Mouse (Mus musculus): Measurements from ENCODE around the gene Enah. TPM values are rescaled to one million over a fixed set of nuclear protein-coding genes. Genes with fewer than 3 reads are reported as not detected.
A peak's percentile ranks its signal among the peaks of the same experiment; 100 is the strongest.

Gene Enah
- polyA plus RNA-seq, 1 experiment from 2014 or later: 43.3 TPM

DNA sequence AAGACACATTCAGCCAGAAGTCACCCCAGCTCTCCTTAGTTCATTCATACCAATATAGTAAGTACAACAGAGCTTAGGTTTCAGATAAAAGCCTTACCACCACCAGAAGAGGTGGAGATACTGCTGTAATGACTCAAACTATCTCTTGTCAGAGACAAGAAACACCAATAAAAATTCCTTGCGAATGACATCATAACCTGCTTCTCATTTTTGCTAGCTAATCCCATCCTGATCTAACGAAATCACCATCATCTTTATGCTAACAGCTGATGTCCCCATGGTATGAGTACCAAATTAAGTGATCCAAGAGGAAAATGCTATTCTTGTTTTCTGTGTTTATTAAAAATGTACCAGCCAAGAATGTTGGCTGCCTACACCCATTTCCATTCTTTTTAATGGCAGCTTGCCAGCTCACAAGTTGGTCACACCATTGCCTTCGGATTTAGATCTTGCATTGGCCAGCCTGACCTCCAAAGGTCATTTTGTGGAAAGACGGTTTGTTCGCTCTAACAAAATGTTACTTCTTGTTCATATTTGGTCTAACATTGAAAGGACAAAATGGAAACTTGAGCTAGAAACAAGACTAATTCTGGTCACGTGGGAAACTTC, 2.0 kb upstream of the Enah start:
- no peak overlapping the region for H3K9ac ChIP-seq
- H3K27me3 ChIP-seq (replicated peaks): no peaks in the 10 kb centered on the region
- peaks cover 17% of the 10 kb centered on the region for H3K4me1 ChIP-seq
- no peak overlapping the region; the same call in 1 of the 2 replicates for H3K4me2 ChIP-seq (replicated peaks)
- no peak for ATAC-seq (ENCODE audit: low FRiP score, low read depth)
- no peaks in the 10 kb centered on the region for H3K36me3 ChIP-seq
- 89% methylated on average over 6 of the region's 6 CpGs for WGBS
- H3K4me3 ChIP-seq: no peak overlapping the region
- no peaks in the 10 kb centered on the region for H3K9me3 ChIP-seq
- H3K27ac ChIP-seq: no peak overlapping the region

GRCm38 (mm10) chr1:182020831-182021460, 1.2 kb upstream of the Enah start:
- 12% methylated on average over 11 of the region's 11 CpGs for WGBS
- peak overlapping the region; percentile 99; the same call in 1 of the 2 replicates for H3K27ac ChIP-seq
- no peaks in the 10 kb centered on the region for H3K9me3 ChIP-seq
- peaks cover 18% of the 10 kb centered on the region for H3K4me1 ChIP-seq
- no peaks in the 10 kb centered on the region for H3K36me3 ChIP-seq
- H3K9ac ChIP-seq: peak overlapping the region; percentile 100
- 0 out of 2 replicates have a peak, but pooled peaks have one; percentile 0 for ATAC-seq (ENCODE audit: low FRiP score, low read depth)
- H3K4me2 ChIP-seq (replicated peaks): peak overlapping the region; percentile 71
- H3K27me3 ChIP-seq (replicated peaks): no peaks in the 10 kb centered on the region
- peak overlapping the region; percentile 95 for H3K4me3 ChIP-seq

GRCm38 (mm10) chr1:182019266-182019925, 394 bp downstream of the Enah start:
- ATAC-seq (ENCODE audit: low FRiP score, low read depth): peak; percentile 65
- Histone ChIP-seq H3K27ac (peak overlapping the region; percentile 99), H3K9ac (peak overlapping the region; percentile 100), H3K4me1 (peaks cover 23% of the 10 kb centered on the region), H3K36me3 (no peaks in the 10 kb centered on the region), H3K4me3 (peak overlapping the region; percentile 95), H3K9me3 (no peaks in the 10 kb centered on the region), H3K4me2 (replicated peaks) (peak overlapping the region; percentile 71), H3K27me3 (replicated peaks) (no peaks in the 10 kb centered on the region)
- WGBS: under 1% methylated on average over 54 of the region's 104 CpGs

- peak; percentile 14 for ATAC-seq (ENCODE audit: low FRiP score, low read depth)
- WGBS: under 1% methylated on average over 29 of the region's 29 CpGs
- H3K4me2 ChIP-seq (replicated peaks): peak overlapping the region; percentile 71
- H3K27me3 ChIP-seq (replicated peaks): no peaks in the 10 kb centered on the region
- H3K9me3 ChIP-seq: no peaks in the 10 kb centered on the region
- H3K4me1 ChIP-seq: peaks cover 23% of the 10 kb centered on the region
- H3K36me3 ChIP-seq: no peaks in the 10 kb centered on the region
- peak overlapping the region; percentile 99 for H3K27ac ChIP-seq
- H3K9ac ChIP-seq: peak overlapping the region; percentile 100
- H3K4me3 ChIP-seq: peak overlapping the region; percentile 95
These were observed 1.2 kb downstream of the Enah start for GRCm38 (mm10) chr1:182018397-182019265.

DNA sequence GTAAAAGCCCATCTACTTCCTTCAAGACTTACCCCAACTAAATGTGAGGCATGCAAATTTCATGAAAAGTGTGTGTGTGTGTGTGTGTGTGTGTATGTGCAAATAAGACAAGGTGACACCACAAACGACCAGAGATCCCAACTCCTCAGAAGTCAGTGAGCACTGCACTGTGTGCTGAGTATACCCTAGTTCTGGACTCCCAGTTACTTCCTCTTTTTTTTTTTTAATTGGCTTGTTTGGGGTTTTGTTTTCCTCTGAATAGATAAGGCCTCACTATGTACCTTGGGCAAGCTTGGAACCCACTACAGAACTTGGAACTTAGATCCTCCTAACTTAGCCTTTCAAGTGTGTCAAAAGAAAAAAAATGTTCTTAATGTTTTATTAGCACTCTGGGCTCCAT, 14.0 kb downstream of the Enah start:
- H3K9me3 ChIP-seq: no peaks in the 10 kb centered on the region
- 83% methylated on average over 1 of the region's 1 CpGs for WGBS
- 0 out of 2 replicates have a peak, but pooled peaks cover 6% of the 10 kb centered on the region for H3K36me3 ChIP-seq
- no peak overlapping the region for H3K4me3 ChIP-seq
- H3K4me1 ChIP-seq: no peaks in the 10 kb centered on the region
- no peak for ATAC-seq (ENCODE audit: low FRiP score, low read depth)
- no peak overlapping the region for H3K9ac ChIP-seq
- no peak overlapping the region for H3K4me2 ChIP-seq (replicated peaks)
- H3K27ac ChIP-seq: no peak overlapping the region
- H3K27me3 ChIP-seq (replicated peaks): no peaks in the 10 kb centered on the region

GRCm38 (mm10) chr1:181998673-181999072, 21.1 kb downstream of the Enah start:
- Histone ChIP-seq H3K27me3 (replicated peaks) (no peaks in the 10 kb centered on the region), H3K27ac (no peak overlapping the region), H3K4me3 (no peak overlapping the region), H3K4me1 (peaks cover 11% of the 10 kb centered on the region), H3K9me3 (no peaks in the 10 kb centered on the region), H3K36me3 (no peaks in the 10 kb centered on the region), H3K9ac (no peak overlapping the region), H3K4me2 (replicated peaks) (no peak overlapping the region)
- WGBS: 36% methylated on average over 4 of the region's 4 CpGs
- ATAC-seq (ENCODE audit: low FRiP score, low read depth): no peak

DNA sequence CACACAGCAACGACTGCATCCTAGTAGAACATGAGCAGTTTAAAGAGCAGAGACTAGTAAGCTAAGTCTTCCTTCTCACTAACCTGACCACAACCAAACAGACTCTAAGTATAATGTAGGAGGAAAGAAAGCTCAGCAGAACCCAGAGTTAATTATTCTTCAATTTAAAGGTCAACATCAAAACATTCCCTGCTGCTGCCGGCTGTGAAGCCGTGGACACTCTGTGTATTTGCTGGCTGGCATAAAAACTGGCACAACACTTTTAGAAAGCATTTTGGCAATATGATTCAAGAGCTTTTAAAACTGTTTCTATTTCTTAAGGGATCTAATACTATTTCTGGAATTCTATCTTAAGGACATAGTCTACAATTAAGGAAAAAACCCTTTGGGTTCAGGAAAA, 22.0 kb downstream of the Enah start:
- H3K4me3 ChIP-seq: no peak overlapping the region
- no peak overlapping the region for H3K27ac ChIP-seq
- no peak for ATAC-seq (ENCODE audit: low FRiP score, low read depth)
- peaks cover 11% of the 10 kb centered on the region for H3K4me1 ChIP-seq
- no peaks in the 10 kb centered on the region for H3K36me3 ChIP-seq
- WGBS: 77% methylated on average over 3 of the region's 3 CpGs
- H3K27me3 ChIP-seq (replicated peaks): no peaks in the 10 kb centered on the region
- H3K9me3 ChIP-seq: no peaks in the 10 kb centered on the region
- H3K4me2 ChIP-seq (replicated peaks): no peak overlapping the region
- H3K9ac ChIP-seq: no peak overlapping the region

- no peaks in the 10 kb centered on the region for H3K27me3 ChIP-seq (replicated peaks)
- no peak for ATAC-seq (ENCODE audit: low FRiP score, low read depth)
- H3K4me1 ChIP-seq: peaks cover 3% of the 10 kb centered on the region
- no peak overlapping the region for H3K4me2 ChIP-seq (replicated peaks)
- no peak overlapping the region for H3K4me3 ChIP-seq
- H3K9ac ChIP-seq: no peak overlapping the region
- 76% methylated on average over 5 of the region's 5 CpGs for WGBS
- no peaks in the 10 kb centered on the region for H3K36me3 ChIP-seq
- H3K27ac ChIP-seq: no peak overlapping the region
- no peaks in the 10 kb centered on the region for H3K9me3 ChIP-seq
These were observed 26.2 kb downstream of the Enah start for GRCm38 (mm10) chr1:181993597-181993996.

DNA sequence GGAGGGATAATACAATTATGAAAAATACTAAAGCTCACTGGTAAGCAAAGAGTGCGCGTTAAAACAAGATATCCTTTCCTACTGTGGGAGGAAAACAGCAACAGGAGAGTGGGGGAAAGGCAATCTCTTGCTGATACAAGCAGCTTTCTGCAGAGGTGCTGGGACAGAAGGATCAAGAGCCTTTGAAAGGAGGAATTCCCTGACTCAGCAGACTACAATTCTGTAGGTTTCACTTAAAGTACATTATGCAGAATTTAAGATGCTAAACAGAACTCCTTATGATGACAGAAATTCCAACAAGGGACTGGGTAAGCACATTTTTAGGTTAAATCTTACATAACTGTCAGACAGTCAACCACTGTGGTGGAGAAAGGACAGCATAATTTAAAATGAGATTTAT, 31.4 kb downstream of the Enah start:
- Histone ChIP-seq H3K4me2 (replicated peaks) (no peak overlapping the region), H3K9ac (no peak overlapping the region), H3K27ac (no peak overlapping the region), H3K4me3 (no peak overlapping the region), H3K36me3 (peaks cover 5% of the 10 kb centered on the region; the same call in 1 of the 2 replicates), H3K27me3 (replicated peaks) (no peaks in the 10 kb centered on the region), H3K4me1 (no peaks in the 10 kb centered on the region), H3K9me3 (no peaks in the 10 kb centered on the region; the same call in 1 of the 2 replicates)
- ATAC-seq (ENCODE audit: low FRiP score, low read depth): no peak
- WGBS: 97% methylated on average over 2 of the region's 2 CpGs

- 63% methylated on average over 2 of the region's 2 CpGs for WGBS
- no peak for ATAC-seq (ENCODE audit: low FRiP score, low read depth)
- Histone ChIP-seq H3K4me3 (no peak overlapping the region), H3K4me2 (replicated peaks) (no peak overlapping the region), H3K36me3 (peaks cover 8% of the 10 kb centered on the region; the same call in 1 of the 2 replicates), H3K27ac (no peak overlapping the region), H3K4me1 (no peaks in the 10 kb centered on the region), H3K9me3 (no peaks in the 10 kb centered on the region; the same call in 1 of the 2 replicates), H3K9ac (no peak overlapping the region), H3K27me3 (replicated peaks) (no peaks in the 10 kb centered on the region)
These were observed 32.6 kb downstream of the Enah start for GRCm38 (mm10) chr1:181987226-181987625.

DNA sequence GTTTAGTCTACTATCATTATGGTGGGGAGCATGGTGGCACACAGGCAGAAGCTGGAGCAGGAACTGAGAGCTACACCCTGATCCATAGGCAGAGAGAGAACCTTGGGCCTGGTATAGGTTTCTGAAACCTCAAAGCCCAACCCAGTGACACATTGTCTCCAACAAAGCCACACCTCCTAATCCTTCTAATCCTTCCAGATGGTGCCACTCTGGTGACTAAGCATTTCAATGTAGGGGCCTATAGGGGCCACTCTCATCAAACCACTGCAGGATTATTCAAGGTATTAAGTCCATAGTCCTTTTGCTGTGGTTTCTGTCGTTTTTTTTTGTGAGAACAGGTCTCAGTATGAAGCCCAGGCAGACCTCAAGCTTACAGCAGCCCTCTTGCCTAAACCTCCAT, 33.9 kb downstream of the Enah start:
- H3K4me2 ChIP-seq (replicated peaks): no peak overlapping the region
- H3K27ac ChIP-seq: no peak overlapping the region
- H3K9me3 ChIP-seq: no peaks in the 10 kb centered on the region; the same call in 1 of the 2 replicates
- 84% methylated on average over 1 of the region's 1 CpGs for WGBS
- no peak for ATAC-seq (ENCODE audit: low FRiP score, low read depth)
- H3K4me3 ChIP-seq: no peak overlapping the region
- no peak overlapping the region for H3K9ac ChIP-seq
- H3K4me1 ChIP-seq: no peaks in the 10 kb centered on the region
- H3K27me3 ChIP-seq (replicated peaks): no peaks in the 10 kb centered on the region
- peaks cover 8% of the 10 kb centered on the region; the same call in 1 of the 2 replicates for H3K36me3 ChIP-seq

Measured in neural tube, embryonic 12.5 days (tissue).